22 mouse cellular contexts compared by ENCODE assay signal in genomic region chr10:11787240-11787639, GRCm38 (mm10).
DNase-seq lines count a peak whose midpoint lies in the region; ATAC-seq and TF ChIP-seq lines count a peak whose summit lies in the region.
"Had no signal": no experiment of that assay in that cellular context is flagged by ENCODE, and none has a peak within 500 bp of the region (broad histone marks: within the 10 kb centered on the region; RNA-seq: fewer than 3 reads in every experiment).

No protein-coding gene starts in this region.

- H3K9me3 ChIP-seq in ES-Bruce4 (replicated peaks; ENCODE audit: control insufficient read depth, insufficient read depth, low read length, poor library complexity, severe bottlenecking) = 0 out of 2 replicates have a peak, but pooled peaks cover 2% of the 10 kb centered on the region
- H3K9me3 ChIP-seq: embryonic facial prominence, embryonic 10.5 days; forebrain, embryonic 13.5 days; heart, embryonic 15.5 days; hindbrain, embryonic 10.5 days had no signal

- peak; percentile 99 for ATAC-seq in frontal cortex, adult (ENCODE audit: low TSS enrichment)
- ATAC-seq: CD4-positive, CD25-positive, alpha-beta regulatory T cell, adult 4 months; forebrain, embryonic 13.5 days; forebrain, postnatal 0 days had no signal

- no peak for TF ChIP-seq POLR2A in ES-Bruce4 (IDR thresholded peaks at IDR 0.05; ENCODE audit: insufficient read depth, low read length)

- peak overlapping the region; percentile 36; the same call in 1 of the 2 replicates for H3K27ac ChIP-seq in ES-Bruce4 (ENCODE audit: insufficient read depth, low read length)
- H3K27ac ChIP-seq: embryonic facial prominence, embryonic 10.5 days; forebrain, embryonic 13.5 days; heart, embryonic 15.5 days; hindbrain, embryonic 10.5 days; hindbrain, embryonic 14.5 days had no signal

- no peak for TF ChIP-seq EP300 in ES-Bruce4 (IDR thresholded peaks at IDR 0.05; ENCODE audit: insufficient read depth, low read depth, low read length)

- no peak overlapping the region for H3K9ac ChIP-seq in ES-Bruce4 (ENCODE audit: low read depth, poor library complexity, severe bottlenecking)
- H3K9ac ChIP-seq: forebrain, embryonic 13.5 days; forebrain, postnatal 0 days; heart, embryonic 15.5 days; hindbrain, embryonic 14.5 days had no signal

- intact Hi-C loops in left cerebral cortex, postnatal 4 days (cut with DNase I) = no loop called here
- intact Hi-C loops in left cerebral cortex, postnatal 25 days (cut with DNase I) = loop anchor here (1.0 kb wide), 1 partner anchor 127 kb away; no protein-coding TSS in a partner anchor

- no peaks in the 10 kb centered on the region for H3K27me3 ChIP-seq in ES-Bruce4 (ENCODE audit: control insufficient read depth, insufficient read depth, low read length, poor library complexity, severe bottlenecking)
- H3K27me3 ChIP-seq: forebrain, embryonic 13.5 days; heart, embryonic 15.5 days had no signal

- H3K36me3 ChIP-seq in ES-Bruce4 (ENCODE audit: control insufficient read depth, insufficient read depth, low read length, poor library complexity, severe bottlenecking) = no peaks in the 10 kb centered on the region
- H3K36me3 ChIP-seq: embryonic facial prominence, embryonic 10.5 days; heart, embryonic 15.5 days; hindbrain, embryonic 10.5 days had no signal

- no peaks in the 10 kb centered on the region for H3K4me1 ChIP-seq in ES-Bruce4 (ENCODE audit: control insufficient read depth, insufficient read depth, low read length)
- H3K4me1 ChIP-seq: embryonic facial prominence, embryonic 10.5 days; forebrain, embryonic 13.5 days; heart, embryonic 15.5 days; hindbrain, embryonic 10.5 days had no signal

- no peak overlapping the region for H3K4me3 ChIP-seq in ES-Bruce4 (ENCODE audit: low read depth, low read length)
- H3K4me3 ChIP-seq: embryonic facial prominence, embryonic 10.5 days; forebrain, embryonic 13.5 days; heart, embryonic 15.5 days; hindbrain, embryonic 10.5 days had no signal

- no peak for TF ChIP-seq CTCF in ES-Bruce4 (IDR thresholded peaks at IDR 0.05; ENCODE audit: low read depth, low read length)

- no peak for DNase-seq in frontal cortex, postnatal 25 days (ENCODE audit: low spot score in 2 of 2)
- peak; percentile 21 to 50 for DNase-seq in left cerebral cortex, adult 18-20 months (ENCODE audit: low spot score in 2 of 2)
- no peak for DNase-seq in left cerebral cortex, postnatal 4 days
- DNase-seq in left cerebral cortex, postnatal 25 days (ENCODE audit: low spot score in 2 of 2) = peak; percentile 4 to 80
- DNase-seq in cerebellum, adult 9-11 months = no peak
- DNase-seq in cerebellum, postnatal 4 days (ENCODE audit: low spot score in 2 of 2) = no peak
- DNase-seq: adrenal gland, postnatal 10 days; B cell, adult 2 months; cerebellum, adult 11-12 months; cerebellum, adult 9-10 months; cerebellum, postnatal 36 days; forebrain, postnatal 0 days; heart, adult 18-20 months; heart, postnatal 14 days had no signal

Comparison
In these comparisons a context has a peak if more than half of its experiments do, and no peak if none do; other contexts are left out.
1. DNase-seq: peak in left cerebral cortex, adult 18-20 months (2 of 2) and left cerebral cortex, postnatal 25 days (2 of 2); none in frontal cortex, postnatal 25 days (0 of 2), left cerebral cortex, postnatal 4 days (single experiment), cerebellum, adult 9-11 months (single experiment) and cerebellum, postnatal 4 days (0 of 2).